Mouse (Mus musculus): ENCODE data around the gene Hadha.

Gene Hadha

DNA sequence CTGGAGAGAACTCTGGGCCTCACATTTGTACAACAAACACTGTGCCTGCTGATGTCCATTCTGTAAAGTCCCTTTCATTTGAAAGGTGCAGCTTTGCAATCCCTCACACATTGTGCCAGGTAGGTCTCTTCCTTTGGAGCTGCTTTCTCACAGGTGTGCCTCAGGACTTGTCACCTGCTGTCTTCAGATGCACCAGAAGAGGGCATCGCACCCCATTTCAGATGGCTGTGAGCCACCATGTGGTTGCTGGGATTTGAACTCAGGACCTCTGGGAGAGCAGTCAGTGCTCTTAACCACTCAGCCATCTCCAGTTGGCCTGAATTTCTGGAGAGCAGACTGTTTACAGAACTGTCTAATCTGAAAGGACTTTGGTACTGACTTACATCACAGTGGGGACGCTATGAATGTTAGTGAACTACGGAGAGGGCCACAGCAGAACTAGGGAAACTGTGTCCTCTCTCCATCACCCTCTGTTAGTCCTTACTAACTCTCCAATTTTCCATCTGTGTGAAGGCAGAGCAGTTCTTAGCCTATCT, 42.4 kb downstream of the Hadha start:
- no peak for DNase-seq (ENCODE audit: low read depth, low spot score)

DNA sequence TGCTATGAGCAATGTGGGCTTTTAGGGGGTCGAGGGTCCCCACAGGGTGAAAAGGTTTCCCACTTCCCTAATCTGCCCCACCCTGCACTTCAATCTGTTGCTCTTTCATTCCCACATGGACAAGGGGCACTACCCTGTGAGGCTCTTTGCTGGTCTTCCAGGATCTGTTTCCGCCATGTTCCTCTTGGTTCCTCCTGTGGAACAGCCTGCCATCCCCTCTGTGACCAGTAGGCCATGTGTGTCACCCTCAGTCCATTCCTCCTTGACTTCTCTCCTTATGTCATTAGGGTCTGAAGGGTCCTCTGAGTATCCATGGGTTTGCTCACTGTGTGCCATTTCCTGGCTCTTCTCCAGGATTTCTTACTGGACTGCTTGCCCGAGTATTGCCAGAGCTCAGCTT, 43.2 kb downstream of the Hadha start:
- DNase-seq (ENCODE audit: low read depth, low spot score) = no peak

DNA sequence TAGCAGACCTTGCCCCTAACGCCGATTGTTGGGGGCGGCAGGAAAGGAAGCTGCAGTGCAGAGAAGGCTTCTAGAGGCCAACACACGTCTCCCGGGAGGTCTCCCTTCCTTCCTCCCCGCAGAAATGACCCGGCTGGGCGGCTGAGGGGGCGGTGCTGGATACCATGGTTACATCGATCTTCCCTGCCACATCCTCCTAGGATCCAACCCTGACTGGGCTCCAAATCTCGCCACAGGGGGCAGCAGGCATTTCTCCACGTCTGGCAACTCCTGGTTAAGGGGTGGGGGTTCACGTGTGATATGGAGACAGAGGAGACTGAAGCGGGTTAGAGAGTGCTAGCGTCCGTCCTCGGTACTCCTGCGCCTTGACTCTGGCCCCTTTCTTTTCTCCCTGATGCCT, 43.8 kb downstream of the Hadha start:
- no peak for DNase-seq (ENCODE audit: low read depth, low spot score)

DNA sequence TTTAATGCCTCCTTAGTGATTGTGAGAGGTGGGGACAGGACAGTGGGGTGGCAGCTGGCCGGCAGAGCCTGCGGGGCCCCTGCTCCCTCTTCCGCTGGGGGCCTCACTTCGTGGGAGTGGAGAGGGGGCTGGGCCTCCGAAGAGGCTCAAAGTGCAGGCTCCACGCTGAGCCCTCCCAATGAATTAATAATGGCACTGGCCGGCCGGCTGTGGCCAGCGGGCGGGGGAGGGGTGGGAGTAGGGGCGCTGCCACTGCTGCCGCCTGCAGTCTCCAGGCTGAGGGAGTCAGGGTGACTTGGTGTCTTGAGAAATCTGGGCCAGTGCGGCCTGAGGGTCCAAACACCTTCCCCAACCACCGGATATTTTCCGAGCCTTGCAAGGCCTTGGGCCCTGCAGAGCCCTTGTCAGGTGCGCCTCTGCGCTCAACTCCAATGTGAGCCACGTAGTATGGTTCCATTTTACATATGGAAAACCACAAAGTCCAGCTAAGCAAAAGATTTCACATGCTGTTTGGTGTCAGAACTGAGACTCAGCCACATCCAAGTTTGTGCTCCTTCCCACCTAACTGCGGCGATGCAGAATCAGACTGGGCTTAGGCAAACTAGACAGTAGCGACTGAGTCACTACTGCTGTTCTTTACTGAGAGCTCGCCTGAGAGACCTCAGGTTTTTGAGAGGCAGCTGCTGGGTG, 44.4 kb downstream of the Hadha start:
- no peak for DNase-seq (ENCODE audit: low read depth, low spot score)

DNA sequence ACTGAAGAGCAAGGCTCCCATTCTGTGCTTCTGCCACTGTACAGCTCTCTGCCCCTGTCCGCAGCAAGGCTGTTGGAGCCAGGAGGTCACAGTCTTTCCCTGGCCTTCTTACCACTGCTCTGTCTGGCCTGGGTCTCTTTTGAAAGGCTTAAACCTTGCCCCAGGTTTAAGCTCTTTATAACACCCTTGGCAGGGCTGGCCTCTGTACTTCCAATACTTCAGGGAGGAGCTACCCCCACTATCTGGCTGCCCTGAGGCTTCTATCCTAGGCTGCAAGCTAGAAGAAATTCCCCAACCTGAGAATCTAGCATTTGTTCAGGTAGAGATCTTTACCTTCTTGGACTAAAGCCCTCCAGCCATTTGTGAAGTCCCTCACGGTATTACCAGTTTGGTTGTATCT, 45.1 kb downstream of the Hadha start:
- no peak for DNase-seq (ENCODE audit: low read depth, low spot score)

DNA sequence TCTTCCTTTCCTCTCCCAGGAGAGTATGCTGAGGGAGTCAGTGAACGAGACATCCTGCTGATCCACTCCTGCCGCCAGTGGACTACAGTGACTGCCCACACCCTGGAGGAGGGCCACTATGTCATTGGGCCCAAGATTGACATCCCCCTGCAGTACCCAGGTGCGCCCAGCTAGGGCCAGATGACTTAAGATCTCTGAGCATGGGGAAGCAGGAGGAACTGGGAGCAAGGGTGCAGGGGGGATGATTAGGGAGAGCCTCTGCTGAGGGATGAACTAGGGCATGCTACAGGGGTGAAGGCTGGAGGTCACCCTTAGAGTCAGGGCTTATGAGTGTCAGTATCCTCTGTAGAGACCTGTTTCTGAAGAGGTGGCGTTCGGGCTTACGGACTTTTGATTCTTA, 46.7 kb downstream of the Hadha start:
- no peak for DNase-seq (ENCODE audit: low read depth, low spot score)

DNA sequence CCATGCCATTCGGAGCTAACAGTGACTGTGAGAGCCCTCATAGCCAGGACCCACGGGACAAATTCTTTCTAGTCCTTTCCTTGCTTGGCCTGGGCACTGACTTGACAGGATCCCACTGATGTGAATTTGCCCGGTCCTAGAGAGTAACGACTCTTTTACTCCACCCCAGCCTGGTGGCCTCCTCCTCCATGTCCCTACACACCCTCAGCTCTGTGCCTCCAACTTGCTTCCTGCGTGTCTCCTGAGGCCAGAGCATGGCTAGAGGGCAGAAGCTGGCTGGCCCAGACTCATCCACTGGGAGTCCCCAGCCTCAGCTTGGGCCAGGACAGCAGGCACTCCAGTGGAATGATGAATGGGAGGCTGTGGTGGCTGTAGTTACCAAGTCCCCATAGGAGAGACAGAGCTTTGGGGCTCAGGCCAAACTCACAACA, 47.3 kb downstream of the Hadha start:
- DNase-seq (ENCODE audit: low read depth, low spot score) = no peak

DNA sequence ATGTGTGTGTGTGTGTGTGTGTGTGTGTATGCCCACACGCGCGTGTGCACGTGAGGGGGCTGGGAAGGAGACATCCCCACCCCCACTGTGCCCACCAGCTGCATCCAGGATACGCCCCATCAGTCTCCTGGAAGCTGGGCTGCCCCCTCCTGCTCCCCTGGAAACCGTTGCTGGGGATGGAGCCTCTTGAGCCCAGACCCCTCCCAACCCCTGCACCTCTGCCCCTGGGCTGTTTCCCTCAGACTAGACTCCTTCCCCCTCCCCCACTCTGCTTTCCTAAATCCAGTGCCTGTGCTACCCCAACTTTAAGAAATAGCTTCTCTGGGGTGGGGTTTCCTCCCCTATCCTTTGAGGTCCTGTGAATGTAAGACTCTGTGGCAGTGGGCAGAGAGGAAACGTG, 47.8 kb downstream of the Hadha start:
- DNase-seq (ENCODE audit: low read depth, low spot score) = no peak

DNA sequence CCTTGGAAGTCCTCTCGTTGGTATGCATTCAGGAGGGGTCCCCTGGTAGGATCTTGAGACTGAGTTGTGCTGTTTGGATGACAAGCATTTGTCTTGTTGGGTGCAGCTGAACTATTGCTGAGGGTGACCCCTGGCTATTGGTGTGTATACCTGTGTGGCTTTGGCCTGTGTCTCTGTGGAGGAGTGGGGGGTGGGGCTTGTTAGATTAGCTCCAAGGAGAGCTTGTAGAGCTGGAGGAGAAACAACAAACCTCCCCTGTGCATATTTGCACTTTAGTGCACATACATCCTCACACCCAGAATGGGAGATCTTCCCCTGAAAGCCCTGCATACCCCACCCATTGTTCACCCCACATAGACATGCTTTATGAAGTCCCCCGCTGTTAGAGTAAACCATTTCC, 48.2 kb downstream of the Hadha start:
- no peak for DNase-seq (ENCODE audit: low read depth, low spot score)

DNA sequence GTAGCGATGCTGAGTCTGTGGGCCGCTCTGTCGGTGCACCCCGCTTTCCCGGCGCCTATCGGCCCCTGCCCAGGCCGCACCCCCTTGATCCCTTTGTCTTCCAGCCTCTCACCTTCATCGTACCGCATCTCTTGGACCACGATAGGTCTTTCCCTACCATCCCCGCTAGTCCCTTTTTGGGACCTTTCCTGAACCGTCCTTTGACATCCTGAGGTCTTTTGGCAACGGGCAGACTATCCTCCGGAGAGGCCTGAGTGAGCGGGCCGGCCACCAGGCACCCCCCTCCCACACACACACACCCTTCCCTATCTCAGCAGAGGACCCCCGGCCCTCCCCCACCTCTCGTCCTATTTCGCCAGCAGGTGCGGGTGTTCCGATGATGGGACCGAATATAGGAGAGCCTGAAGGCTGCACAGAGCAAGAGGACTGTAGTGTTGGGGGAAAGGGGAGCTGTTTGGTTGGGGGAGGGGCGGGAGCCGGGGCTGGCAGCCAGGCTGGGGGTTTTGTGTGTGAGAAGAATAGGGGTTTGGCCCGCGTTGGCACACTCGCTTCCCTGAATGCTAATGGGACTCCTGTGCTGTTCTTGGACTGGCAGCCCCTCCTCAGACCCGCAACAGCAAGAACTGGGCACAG, 49.2 kb downstream of the Hadha start, which contains the start of gene 3110082J24Rik:
TSS of gene 3110082J24Rik (minus strand) at position 419 of the 633 bp plus-strand sequence.
- peak; percentile 23 for DNase-seq (ENCODE audit: low read depth, low spot score)

DNA sequence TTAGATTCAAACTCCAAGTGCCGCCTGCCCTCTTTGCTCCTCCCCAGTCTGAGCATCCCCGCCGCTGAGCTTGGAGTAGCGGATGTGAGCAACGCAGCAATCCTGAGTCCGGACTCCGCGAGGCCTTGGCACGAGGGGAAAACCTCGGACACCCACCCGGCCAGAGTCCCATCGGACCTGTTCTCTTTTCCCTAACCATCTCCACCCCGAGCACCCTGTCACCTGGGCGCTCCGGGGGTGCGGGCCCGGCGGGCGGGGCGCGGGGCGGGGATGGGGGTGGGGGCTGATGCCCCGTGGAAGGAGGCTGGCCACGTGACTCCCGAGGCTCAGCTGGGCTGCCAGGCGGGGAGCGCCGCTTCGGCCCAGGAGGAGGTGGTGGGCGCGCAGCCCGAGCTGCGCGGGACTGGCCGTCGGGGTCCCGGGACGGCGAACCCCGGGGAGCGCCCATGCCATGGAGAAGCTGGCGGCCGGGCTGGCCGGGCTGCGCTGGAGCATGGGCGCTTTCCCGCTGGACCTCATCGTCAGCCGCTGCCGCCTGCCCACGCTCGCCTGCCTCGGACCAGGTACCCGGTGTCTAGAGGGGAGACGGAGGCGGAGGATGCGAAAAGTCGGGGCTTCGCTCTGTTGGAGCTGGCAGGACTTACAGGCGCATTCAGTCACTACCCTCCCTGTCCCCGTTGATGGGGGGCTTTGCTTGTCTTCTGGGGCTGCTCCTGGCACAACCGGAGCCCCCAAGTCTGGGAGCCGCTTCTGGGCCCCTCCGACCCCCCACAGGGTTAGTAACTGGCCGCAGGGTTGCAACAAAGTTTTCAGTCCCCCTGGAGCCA, 49.9 kb downstream of the Hadha start, which contains the start of gene Garem2:
TSS of gene Garem2 (plus strand) at position 321 of the 827 bp plus-strand sequence.
- no peak for DNase-seq (ENCODE audit: low read depth, low spot score)

DNA sequence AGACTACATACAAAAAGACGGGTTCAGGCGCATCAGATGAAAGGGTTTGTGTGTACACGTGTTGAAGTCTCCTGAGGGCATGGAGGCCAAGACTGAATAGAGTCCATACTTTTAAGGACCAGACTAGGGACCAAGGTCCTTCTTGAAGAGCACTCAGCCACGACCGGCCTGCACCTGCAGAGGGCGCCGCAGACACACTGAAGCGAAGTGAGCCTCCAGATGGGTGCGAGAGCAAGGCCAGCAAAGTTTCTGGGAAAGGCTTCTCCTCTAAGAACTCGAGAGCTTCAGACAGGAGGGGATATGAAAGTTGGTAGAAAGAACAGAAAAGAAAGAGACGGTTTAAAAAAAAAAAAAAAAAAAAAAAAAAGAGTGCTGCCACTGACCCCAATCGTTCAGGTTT, 50.6 kb downstream of the Hadha start:
- peak; percentile 65 for DNase-seq (ENCODE audit: low read depth, low spot score)

DNA sequence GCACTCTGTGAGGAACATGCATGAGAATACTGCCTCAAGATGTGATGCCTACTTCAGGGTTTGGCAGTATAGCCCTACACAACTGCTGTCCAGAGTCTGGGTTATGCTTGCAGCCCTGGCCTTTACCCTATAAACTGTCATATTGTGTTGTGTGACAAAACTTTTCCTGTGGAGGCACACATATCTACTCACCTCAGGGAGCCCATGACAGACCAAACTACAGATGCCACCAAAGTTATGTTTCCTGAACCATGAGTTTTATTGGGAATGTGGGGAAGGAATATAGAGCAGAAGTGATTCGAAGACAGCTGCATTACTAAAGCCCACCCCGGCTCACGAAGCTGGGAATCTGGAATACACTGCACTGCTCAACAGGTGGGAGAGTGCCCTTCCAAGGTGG, 51.6 kb downstream of the Hadha start:
- DNase-seq (ENCODE audit: low read depth, low spot score) = no peak

DNA sequence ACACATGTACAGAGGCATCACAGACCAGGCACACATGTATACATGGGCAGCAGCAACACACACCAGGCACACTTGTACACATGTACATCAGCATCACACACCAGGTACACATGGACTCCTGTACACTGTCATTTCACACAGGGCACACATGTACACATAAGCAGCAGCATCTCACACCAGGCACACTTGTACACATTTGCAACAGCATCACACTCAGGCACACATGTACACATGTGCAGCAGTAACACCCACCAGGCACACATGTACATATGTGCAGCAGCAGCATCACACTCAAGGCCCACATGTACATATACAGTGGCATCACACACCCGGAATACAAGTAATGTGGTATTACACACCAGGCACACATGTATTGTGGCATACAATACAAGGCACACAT, 56.7 kb downstream of the Hadha start:
- no peak for DNase-seq (ENCODE audit: low read depth, low spot score)

DNA sequence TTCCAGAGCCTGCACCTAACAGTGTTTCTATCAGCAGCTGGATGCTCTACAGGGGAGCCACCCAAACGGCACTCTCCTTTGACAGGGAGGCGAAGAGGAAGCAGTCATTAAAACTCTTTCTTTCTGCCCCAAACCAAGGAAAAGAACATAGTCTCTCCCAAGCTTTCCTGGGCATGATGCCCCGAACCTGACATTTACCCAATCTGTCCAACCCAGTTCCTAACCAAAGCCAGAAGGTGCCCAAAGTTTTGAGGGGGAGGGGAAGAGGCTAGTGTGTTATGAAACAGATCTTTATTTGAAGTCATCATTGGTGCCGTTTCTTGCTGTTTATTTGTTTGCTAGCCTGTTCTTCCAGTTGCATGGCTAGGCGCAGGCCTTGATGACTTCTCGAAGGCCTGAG, 59.2 kb downstream of the Hadha start:
- DNase-seq (ENCODE audit: low read depth, low spot score) = peak; percentile 87

DNA sequence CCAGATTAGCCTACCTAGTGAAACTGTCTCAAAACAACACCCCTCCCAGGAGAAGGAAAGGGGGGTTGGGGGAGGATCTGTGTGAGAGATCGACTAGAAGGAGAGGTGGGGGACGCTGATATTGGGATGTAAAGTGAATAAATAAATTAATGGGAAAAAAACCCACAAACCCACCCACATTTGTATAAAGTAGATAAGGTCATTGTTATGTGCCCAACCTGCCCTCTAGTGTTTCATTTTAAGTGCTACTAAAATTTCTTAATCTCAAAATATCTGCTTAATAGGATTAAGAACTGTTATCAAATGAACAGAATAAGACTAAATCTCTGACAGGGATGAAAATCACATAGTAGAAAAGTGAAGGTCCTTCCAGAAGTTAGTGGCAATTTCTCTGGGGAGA, 60.6 kb downstream of the Hadha start:
- no peak for DNase-seq (ENCODE audit: low read depth, low spot score)

DNA sequence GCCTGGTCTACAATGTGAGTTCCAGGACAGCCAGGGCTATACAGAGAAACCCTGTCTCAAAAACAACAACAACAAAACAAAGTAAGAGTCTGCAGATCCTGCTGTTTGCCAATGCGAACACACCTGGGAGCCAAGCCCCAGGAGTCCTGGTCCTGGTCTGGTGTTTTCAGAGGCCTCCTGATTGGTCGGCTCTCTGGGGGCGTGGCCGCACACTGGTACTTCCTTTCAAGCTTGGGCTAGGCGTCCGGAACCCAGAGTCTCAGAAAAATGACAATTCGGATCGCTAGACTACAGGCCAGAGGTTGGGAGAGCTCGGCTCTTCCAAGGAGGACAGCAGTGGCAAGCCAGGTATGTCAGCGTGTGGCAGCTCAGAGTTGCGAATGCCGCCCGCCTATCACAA, 62.3 kb downstream of the Hadha start:
- no peak for DNase-seq (ENCODE audit: low read depth, low spot score)

DNA sequence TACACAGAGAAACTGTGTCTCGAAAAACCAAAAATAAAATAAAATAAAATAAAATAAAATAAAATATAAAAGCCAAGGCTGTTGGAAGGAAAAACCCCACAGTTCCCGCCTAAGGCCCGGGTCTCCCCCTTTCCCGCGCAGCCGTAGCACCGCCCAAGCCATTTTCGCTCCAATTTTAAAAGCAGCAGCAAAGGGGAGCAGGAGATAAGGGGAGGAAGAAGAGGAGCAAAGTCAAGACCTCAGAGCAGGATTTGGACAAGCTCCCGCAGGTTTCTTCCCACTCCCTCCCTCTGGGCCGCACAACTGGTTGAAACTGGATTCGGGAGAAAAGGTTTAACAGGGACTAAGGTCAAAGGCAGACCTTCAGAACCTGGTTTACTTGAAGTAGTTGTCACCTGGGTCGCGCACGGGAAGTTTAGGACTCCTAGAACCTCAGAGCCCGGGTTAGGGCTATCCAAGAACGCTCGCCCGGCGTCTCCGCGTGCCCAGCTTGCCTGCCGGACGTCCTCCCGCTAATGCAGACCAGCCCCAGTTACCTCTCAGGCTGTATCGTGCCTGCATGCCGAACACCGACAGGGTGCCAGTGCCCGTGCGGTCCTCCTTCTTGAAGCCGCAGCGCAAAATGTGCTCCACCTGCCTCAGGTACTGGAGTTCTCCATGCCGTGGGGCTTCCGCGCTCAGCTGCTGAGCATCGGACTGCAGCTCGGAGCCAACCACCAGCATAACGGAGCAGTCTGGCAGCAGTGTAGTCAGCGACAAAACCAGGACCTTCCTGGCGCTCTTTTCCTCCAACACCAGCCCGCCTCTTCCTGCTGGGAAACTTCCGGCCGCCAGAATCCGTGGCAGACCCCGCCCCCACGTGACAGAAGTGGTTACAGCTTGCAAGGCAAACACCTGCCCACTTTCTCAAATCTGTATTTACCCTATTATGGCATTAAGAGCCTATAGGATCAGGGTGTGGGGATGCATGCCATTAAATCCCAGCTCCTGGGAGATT, 81.8 kb downstream of the Hadha start, which contains the start of gene Tyms:
TSS of gene Tyms (minus strand) at position 793 of the 997 bp plus-strand sequence.
- DNase-seq (ENCODE audit: low read depth, low spot score) = peak; percentile 81

DNA sequence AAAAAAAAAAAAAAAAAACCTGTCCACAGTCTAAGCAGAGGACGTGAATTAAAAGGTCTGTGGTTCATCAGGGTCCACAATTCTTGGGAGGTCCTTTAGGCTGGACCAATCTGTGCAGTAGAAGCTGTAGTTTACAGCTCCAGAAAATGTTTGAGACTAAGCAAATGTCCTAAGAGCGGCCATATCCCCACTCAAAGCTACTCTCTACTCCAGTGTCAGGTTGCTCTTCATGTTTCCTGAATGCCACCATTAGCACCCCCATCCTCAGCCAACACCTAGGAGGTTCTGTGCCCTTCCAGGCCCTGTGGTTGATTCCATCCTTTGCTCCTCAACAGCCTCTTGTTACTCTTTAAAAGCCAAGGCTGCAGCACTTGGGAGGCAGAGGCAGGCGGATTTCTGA, 82.6 kb downstream of the Hadha start:
- DNase-seq (ENCODE audit: low read depth, low spot score) = no peak

DNA sequence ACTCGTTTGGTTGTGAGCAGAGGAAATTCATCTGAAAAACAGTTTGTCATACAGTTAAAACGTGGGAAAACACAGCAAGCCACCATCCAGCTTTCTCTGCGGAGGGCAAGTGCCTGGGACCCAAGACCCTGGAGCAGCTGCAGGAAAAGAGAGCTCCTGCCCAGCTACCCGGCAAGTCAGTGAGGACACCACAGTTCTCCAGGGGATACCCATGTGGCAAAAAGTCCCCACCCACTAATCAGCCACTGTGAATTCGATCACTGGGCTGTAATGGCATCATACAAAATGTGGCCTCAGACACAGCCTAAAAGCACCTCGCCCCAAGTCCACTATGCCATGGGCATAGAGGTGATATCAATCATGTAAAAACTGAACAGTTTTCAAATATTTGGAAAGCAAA, 83.3 kb downstream of the Hadha start:
- DNase-seq (ENCODE audit: low read depth, low spot score) = no peak
